Mouse (Mus musculus): Measurements from ENCODE around the gene Smyd4. TPM values are rescaled to one million over a fixed set of nuclear protein-coding genes. Genes with fewer than 3 reads are reported as not detected.

Smyd4 gene
- polyA plus RNA-seq, 1 experiment from 2014 or later = 16.8 TPM

DNA sequence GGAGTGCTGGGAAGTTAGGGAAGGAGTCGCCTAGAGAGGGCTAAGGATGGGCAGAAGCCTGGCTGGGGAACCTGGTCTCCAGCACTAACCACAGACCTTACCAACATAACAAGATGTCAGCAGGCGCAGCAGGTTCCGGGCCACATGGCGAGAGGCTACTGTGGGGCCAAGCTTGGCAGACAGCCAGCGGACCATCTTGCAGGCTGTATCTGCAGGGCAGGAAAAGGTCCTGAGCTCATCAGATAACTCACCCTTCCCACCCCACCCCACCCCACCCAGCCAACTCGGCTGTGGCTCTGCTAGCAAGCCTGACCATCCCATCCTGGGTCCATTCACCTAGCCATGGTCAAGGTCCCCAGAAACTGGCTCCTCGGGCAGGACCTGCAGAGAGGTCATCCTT lies 101.5 kb downstream of the Smyd4 start:
- 86% methylated on average over 7 of the region's 7 CpGs for WGBS
- no peak for ATAC-seq (replicated peaks)
- peaks cover 24% of the 10 kb centered on the region; the same call in 1 of the 2 replicates for H3K36me3 ChIP-seq (replicated peaks)
- H3K4me1 ChIP-seq = peaks cover 11% of the 10 kb centered on the region
- H3K9me3 ChIP-seq = no peaks in the 10 kb centered on the region
- H3K27me3 ChIP-seq (replicated peaks) = no peaks in the 10 kb centered on the region
- H3K4me2 ChIP-seq = no peak overlapping the region
- no peak overlapping the region for H3K27ac ChIP-seq
- H3K4me3 ChIP-seq = no peak overlapping the region
- H3K9ac ChIP-seq = no peak overlapping the region

DNA sequence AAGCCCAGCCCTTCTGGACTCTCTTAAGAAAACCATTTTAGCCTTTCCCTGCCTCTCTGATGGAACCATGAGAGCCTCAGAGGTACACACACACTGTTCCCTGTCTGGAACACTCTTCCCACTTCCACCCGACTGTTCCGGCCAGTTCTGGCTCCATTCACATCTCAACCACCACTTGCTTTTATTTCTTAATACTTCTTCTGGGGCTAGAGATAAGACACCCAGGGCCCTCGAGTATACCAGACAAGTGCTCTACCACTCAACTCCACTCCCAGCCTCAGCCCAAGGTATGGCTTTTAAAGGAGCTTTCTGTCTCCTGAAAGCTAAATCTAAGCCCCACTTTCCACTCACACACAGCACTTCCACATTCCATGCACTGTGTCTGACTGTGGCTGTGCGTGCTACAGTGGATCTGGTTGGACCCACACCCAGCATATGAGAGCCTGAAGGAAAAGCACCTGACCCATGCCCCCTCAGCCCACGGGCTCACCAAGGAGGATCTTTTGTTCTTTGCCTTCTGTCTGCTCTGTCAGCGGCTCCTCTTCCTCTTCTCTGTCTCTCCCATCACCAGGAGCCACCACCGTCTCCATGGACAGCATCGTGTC lies 102.2 kb downstream of the Smyd4 start:
- Histone ChIP-seq H3K4me3 (no peak overlapping the region), H3K27me3 (replicated peaks) (no peaks in the 10 kb centered on the region), H3K9me3 (no peaks in the 10 kb centered on the region), H3K9ac (no peak overlapping the region), H3K36me3 (replicated peaks) (peaks cover 22% of the 10 kb centered on the region; the same call in 1 of the 2 replicates), H3K4me2 (no peak overlapping the region), H3K4me1 (peaks cover 17% of the 10 kb centered on the region), H3K27ac (no peak overlapping the region)
- 83% methylated on average over 8 of the region's 8 CpGs for WGBS
- no peak for ATAC-seq (replicated peaks)

DNA sequence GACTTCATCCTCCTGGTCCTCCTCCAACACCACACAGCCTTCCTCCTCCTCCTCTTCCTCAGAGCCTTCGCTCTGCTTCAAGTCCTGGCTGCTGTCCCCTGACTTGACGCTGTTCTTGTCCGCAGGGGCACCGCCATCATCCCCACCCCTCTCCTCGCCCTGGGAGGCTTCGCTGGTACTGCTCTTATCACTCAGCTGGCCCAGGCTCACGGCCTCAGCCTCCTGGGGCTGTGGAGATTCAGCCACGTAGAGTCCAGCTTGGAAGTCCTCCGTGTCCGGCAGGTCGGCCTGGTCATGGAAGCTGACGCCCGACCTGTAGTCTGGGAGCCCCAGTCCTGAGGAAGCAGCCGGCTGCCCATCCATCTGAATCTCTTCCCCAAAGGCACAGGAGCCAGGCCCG lies 102.7 kb downstream of the Smyd4 start:
- Histone ChIP-seq H3K9me3 (no peaks in the 10 kb centered on the region), H3K4me1 (peaks cover 17% of the 10 kb centered on the region), H3K27ac (no peak overlapping the region), H3K36me3 (replicated peaks) (peaks cover 19% of the 10 kb centered on the region; the same call in 1 of the 2 replicates), H3K4me3 (no peak overlapping the region), H3K9ac (no peak overlapping the region), H3K4me2 (no peak overlapping the region), H3K27me3 (replicated peaks) (no peaks in the 10 kb centered on the region)
- ATAC-seq (replicated peaks) = no peak
- 88% methylated on average over 15 of the region's 15 CpGs for WGBS

DNA sequence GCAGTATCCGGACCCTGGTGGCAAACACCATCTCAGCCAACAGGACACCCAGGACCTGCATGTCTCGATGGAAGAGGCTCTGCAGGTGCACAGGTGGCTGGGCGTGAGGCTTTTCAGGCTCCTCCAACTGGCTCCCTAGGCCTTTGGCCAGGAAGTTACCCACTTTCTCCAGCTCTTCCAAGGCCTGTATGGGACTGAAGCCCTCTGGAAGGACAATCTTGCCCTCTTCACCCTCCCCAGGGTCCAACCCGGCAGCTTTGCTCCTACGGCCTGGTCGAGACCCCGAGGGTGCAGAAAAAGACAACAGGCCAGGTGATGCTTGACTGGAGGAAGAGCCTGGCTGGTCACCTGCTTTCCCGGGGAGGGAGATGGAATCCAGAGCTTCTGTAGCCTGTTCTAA lies 103.8 kb downstream of the Smyd4 start:
- WGBS = 92% methylated on average over 8 of the region's 8 CpGs
- Histone ChIP-seq H3K4me1 (peaks cover 17% of the 10 kb centered on the region), H3K9ac (no peak overlapping the region), H3K4me3 (no peak overlapping the region), H3K4me2 (no peak overlapping the region), H3K27ac (no peak overlapping the region), H3K9me3 (no peaks in the 10 kb centered on the region), H3K27me3 (replicated peaks) (no peaks in the 10 kb centered on the region), H3K36me3 (replicated peaks) (peaks cover 19% of the 10 kb centered on the region; the same call in 1 of the 2 replicates)
- no peak for ATAC-seq (replicated peaks)

DNA sequence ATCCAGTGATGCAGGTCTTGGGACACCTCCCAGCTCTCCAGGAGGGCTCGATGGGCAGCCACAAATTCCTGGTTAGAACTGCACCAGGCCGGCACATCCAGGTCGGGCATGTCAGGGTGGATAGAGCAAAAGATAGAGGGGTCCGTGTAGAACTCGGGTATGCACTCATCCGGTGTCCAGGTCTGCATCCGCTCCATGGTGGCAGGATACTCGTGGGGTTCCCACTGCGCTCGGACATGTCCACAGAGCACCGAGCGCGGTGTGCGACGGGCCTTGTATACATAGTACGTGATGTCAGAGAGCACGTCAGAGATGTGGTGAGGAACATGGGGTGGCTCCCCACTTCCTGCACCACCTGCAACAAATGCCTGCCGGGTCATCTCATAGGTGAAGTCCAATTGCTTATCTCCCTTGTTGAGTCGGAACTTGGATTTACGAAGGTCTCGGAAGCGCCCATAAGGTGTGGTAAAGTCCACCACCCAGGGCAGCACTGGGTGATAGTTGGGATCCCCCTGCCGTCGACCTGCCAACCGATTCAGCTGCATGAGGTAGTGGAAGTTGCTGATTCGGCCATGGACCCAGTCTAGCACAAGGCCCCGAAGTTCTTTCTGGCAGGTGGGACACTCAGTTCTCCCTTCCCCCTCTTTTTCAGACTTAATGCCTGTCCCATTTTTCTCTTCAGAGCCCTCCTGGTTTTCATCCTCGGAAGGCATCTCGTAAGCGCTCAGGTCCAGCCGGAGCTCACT lies 104.8 kb downstream of the Smyd4 start:
- Histone ChIP-seq H3K9ac (0 out of 2 replicates have a peak overlapping the region, but pooled peaks have one; percentile 70), H3K4me2 (peak overlapping the region; percentile 97; the same call in 1 of the 2 replicates)
- 92% methylated on average over 31 of the region's 31 CpGs for WGBS

DNA sequence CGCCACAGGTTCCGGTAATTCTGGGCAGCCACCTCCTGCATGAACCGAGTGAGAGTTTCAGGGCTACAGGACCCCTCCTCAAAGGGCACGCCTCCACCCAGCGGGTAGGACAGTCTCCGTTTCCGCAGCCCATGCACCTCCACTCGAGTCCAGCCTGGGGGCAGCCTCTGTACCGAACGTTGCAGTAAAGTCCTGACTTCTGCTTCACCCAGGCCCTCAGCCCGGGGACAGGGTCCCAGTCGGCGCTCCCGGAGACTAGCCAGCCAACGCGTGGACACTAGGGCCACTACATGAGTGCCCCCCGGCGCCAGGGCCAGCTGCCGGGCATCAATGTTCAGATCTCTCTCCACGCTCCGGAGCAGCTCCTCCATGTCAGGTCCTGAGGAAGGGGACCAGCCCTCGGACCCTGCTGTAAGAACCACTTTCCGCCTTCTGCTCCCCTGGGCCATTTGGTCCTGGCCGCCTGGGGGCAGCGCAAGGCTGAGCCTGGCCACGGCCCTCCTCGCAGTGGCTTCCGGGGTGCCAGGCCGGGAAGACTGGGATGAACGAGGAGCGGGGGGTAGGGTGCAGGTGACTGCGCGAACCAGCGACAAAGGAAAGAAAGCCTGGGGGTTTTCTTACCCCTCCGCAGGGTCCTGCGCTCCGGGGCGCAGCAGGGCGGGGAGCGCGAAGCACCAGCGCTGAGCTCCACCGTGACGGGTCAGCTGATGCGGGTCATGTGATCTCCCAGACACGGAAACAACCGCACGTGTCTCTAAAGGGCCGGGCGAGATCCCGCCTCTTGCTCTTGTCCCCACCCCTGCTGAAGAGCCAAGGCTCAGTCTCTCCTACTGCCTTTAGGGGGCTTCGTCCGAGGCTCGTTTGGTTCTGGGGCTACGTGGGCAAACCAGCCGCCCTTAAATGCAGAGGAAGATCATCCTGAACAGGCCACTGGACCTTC lies 106.0 kb downstream of the Smyd4 start, which contains the start of gene Wdr81:
Gene Wdr81, minus strand, starts transcription at position 727 of the 940 bp plus-strand sequence.
- Histone ChIP-seq H3K4me2 (peak within 1 kb of the TSS; percentile 97), H3K4me3 (peak within 1 kb of the TSS; percentile 69), H3K4me1 (peaks cover 17% of the 10 kb centered on the region), H3K27ac (peak within 1 kb of the TSS; percentile 66), H3K9me3 (no peaks in the 10 kb centered on the region), H3K9ac (peak within 1 kb of the TSS; percentile 70), H3K36me3 (replicated peaks) (peaks cover under 1% of the 10 kb centered on the region; the same call in 1 of the 2 replicates), H3K27me3 (replicated peaks) (no peaks in the 10 kb centered on the region)
- ATAC-seq (replicated peaks) = peak; percentile 95
- WGBS = 2% methylated on average over 56 of the region's 56 CpGs

More for the DNA sequence above, 104.8 kb downstream of the Smyd4 start:
- H3K27ac ChIP-seq = no peak overlapping the region
- no peaks in the 10 kb centered on the region for H3K27me3 ChIP-seq (replicated peaks)
- peaks cover 17% of the 10 kb centered on the region for H3K4me1 ChIP-seq
- no peak for ATAC-seq (replicated peaks)
- H3K9me3 ChIP-seq = no peaks in the 10 kb centered on the region
- peaks cover 13% of the 10 kb centered on the region; the same call in 1 of the 2 replicates for H3K36me3 ChIP-seq (replicated peaks)
- H3K4me3 ChIP-seq = 0 out of 2 replicates have a peak overlapping the region, but pooled peaks have one; percentile 69

Small RNA genes within 50 kb of the gene (microRNA-seq; reads per million reads assigned to microRNA genes)
- gene Gm47300 = not detected

Other genes starting within 250 kb of the Smyd4 start
- gene Hic1, start 178.9 kb upstream of the Smyd4 start, polyA plus RNA-seq (2015; fragmentation: Nextera tagmentation; extraction: Ambion mirVana) = 2.8 and 3.2 TPM in 2 replicates
- gene Ovca2, start 169.6 kb upstream of the Smyd4 start, polyA plus RNA-seq (2015; fragmentation: Nextera tagmentation; extraction: Ambion mirVana) = 15.4 and 18.3 TPM in 2 replicates
- 13.1 and 14.0 TPM in 2 replicates for gene Dph1, start 157.2 kb upstream of the Smyd4 start, polyA plus RNA-seq (2015; fragmentation: Nextera tagmentation; extraction: Ambion mirVana)
- 15.7 and 18.3 TPM in 2 replicates for gene Rtn4rl1, start 154.7 kb upstream of the Smyd4 start, polyA plus RNA-seq (2015; fragmentation: Nextera tagmentation; extraction: Ambion mirVana)
- 49.1 and 49.6 TPM in 2 replicates for gene Rpa1, start 109 bp upstream of the Smyd4 start, polyA plus RNA-seq (2015; fragmentation: Nextera tagmentation; extraction: Ambion mirVana)
- gene Serpinf1, start 74.3 kb downstream of the Smyd4 start, polyA plus RNA-seq (2015; fragmentation: Nextera tagmentation; extraction: Ambion mirVana) = 29.8 and 42.7 TPM in 2 replicates
- 0.37 TPM in 1 of 2 replicates, not detected in the other for gene Serpinf2, start 91.2 kb downstream of the Smyd4 start, polyA plus RNA-seq (2015; fragmentation: Nextera tagmentation; extraction: Ambion mirVana)
- 8.4 and 8.7 TPM in 2 replicates for gene Wdr81, start 106.3 kb downstream of the Smyd4 start, polyA plus RNA-seq (2015; fragmentation: Nextera tagmentation; extraction: Ambion mirVana)
- gene Tlcd2, start 113.3 kb downstream of the Smyd4 start, polyA plus RNA-seq (2015; fragmentation: Nextera tagmentation; extraction: Ambion mirVana) = 2.2 and 2.8 TPM in 2 replicates
- gene Prpf8, start 138.4 kb downstream of the Smyd4 start, polyA plus RNA-seq (2015; fragmentation: Nextera tagmentation; extraction: Ambion mirVana) = 54.8 and 56.4 TPM in 2 replicates
- 1.9 and 2.0 TPM in 2 replicates for gene Rilp, start 161.7 kb downstream of the Smyd4 start, polyA plus RNA-seq (2015; fragmentation: Nextera tagmentation; extraction: Ambion mirVana)
- gene Scarf1, start 165.1 kb downstream of the Smyd4 start, polyA plus RNA-seq (2015; fragmentation: Nextera tagmentation; extraction: Ambion mirVana) = 4.6 and 5.2 TPM in 2 replicates
- gene Slc43a2, start 183.3 kb downstream of the Smyd4 start, polyA plus RNA-seq (2015; fragmentation: Nextera tagmentation; extraction: Ambion mirVana) = 17.7 and 20.2 TPM in 2 replicates
- 103 and 116 TPM in 2 replicates for gene Pitpna, start 239.7 kb downstream of the Smyd4 start, polyA plus RNA-seq (2015; fragmentation: Nextera tagmentation; extraction: Ambion mirVana)

Data from midbrain, embryonic 15.5 days (tissue).